Mouse (Mus musculus) erythroid progenitor cell, adult 5-6 weeks (primary cell): Measurements from ENCODE around the gene Usp32. TPM values are rescaled to one million over a fixed set of nuclear protein-coding genes. Genes with fewer than 3 reads are reported as not detected.

ENCODE experiments used
- ATAC-seq: replicated peaks from 2 replicates; pipeline ENCODE4 v1.8.0; 2016; ENCODE audit warnings: moderate number of reproducible peaks, mild to moderate bottlenecking, moderate TSS enrichment, inconsistent platforms; ENCODE audit not compliant: poor library complexity, low FRiP score, severe bottlenecking
- total RNA-seq, 2 experiments: library from RNA; stranded (forward) in 1 of 2; stranded (reverse) in 1 of 2; fragments of 150-400 nt in 1 of 2; fragments of 186-747, 209-891 nt in 1 of 2; gene quantifications; 2 replicates each; pipeline versions ENCODE4 v1.2.3 to v1.2.4; 2015 to 2017; ENCODE audit warnings: low replicate concordance in 2 of 2

The Usp32 gene
- total RNA-seq, 2 experiments from 2014 or later, result 268 to 357 TPM

GRCm38 (mm10) chr11:85126257-85127102, 13.5 kb downstream of the Usp32 start:
- 0 out of 2 replicates have a peak, but pooled peaks have one; percentile 36 for ATAC-seq

- ATAC-seq, result no peak
These were observed 16.5 kb downstream of the Usp32 start for GRCm38 (mm10) chr11:85123267-85123992.

- ATAC-seq, result no peak
These were observed 17.9 kb downstream of the Usp32 start for GRCm38 (mm10) chr11:85122073-85122472.

- peak; percentile 81 for ATAC-seq
These were observed 22.8 kb downstream of the Usp32 start for GRCm38 (mm10) chr11:85117160-85117559.

- peak; percentile 99 for ATAC-seq
These were observed 23.7 kb downstream of the Usp32 start for GRCm38 (mm10) chr11:85116084-85116844.

GRCm38 (mm10) chr11:85109957-85110356, 30.0 kb downstream of the Usp32 start:
- no peak for ATAC-seq

GRCm38 (mm10) chr11:85107217-85107616, 32.7 kb downstream of the Usp32 start:
- peak; percentile 92 for ATAC-seq

- ATAC-seq, result peak; percentile 45
These were observed 34.1 kb downstream of the Usp32 start for GRCm38 (mm10) chr11:85105836-85106235.

- peak; percentile 60 for ATAC-seq
These were observed 36.2 kb downstream of the Usp32 start for GRCm38 (mm10) chr11:85103763-85104162.

GRCm38 (mm10) chr11:85095116-85095515, 44.8 kb downstream of the Usp32 start:
- 0 out of 2 replicates have a peak, but pooled peaks have one; percentile 40 for ATAC-seq

- ATAC-seq, result no peak
These were observed 53.7 kb downstream of the Usp32 start for GRCm38 (mm10) chr11:85086253-85086652.

- ATAC-seq, result no peak
These were observed 72.1 kb downstream of the Usp32 start for GRCm38 (mm10) chr11:85067871-85068270.

GRCm38 (mm10) chr11:85058562-85058961, 81.4 kb downstream of the Usp32 start:
- no peak for ATAC-seq

GRCm38 (mm10) chr11:85057544-85057943, 82.4 kb downstream of the Usp32 start:
- 0 out of 2 replicates have a peak, but pooled peaks have one; percentile 34 for ATAC-seq

GRCm38 (mm10) chr11:85056901-85057300, 83.1 kb downstream of the Usp32 start:
- no peak for ATAC-seq

- ATAC-seq, result no peak
These were observed 84.4 kb downstream of the Usp32 start for GRCm38 (mm10) chr11:85055561-85055960.

- no peak for ATAC-seq
These were observed 100.7 kb downstream of the Usp32 start for GRCm38 (mm10) chr11:85039256-85039655.

- ATAC-seq, result no peak
These were observed 126.8 kb downstream of the Usp32 start for GRCm38 (mm10) chr11:85013121-85013520.

- no peak for ATAC-seq
These were observed 136.4 kb downstream of the Usp32 start for GRCm38 (mm10) chr11:85003566-85003965.

- ATAC-seq, result no peak
These were observed 144.7 kb downstream of the Usp32 start for GRCm38 (mm10) chr11:84995241-84995640.
